ENCODE assay signal across 20 mouse cellular contexts in genomic region chr13:111903361-111903760, GRCm38 (mm10).
"Had no signal": no experiment of that assay in that cellular context is flagged by ENCODE, and none has a peak within 500 bp of the region (broad histone marks: within the 10 kb centered on the region; RNA-seq: fewer than 3 reads in every experiment).

No protein-coding gene starts in this region.

- H3K9ac ChIP-seq: kidney, embryonic 15.5 days; limb, embryonic 13.5 days; lung, embryonic 15.5 days; midbrain, embryonic 13.5 days; neural tube, embryonic 13.5 days had no signal

- H3K27me3 ChIP-seq: kidney, embryonic 15.5 days; lung, embryonic 15.5 days; midbrain, embryonic 13.5 days; neural tube, embryonic 13.5 days had no signal

- DNase-seq: kidney, adult 2 months; kidney, postnatal 14 days; kidney, postnatal 4 days; lung, adult 18-20 months; lung, postnatal 10 days; lung, postnatal 36 days; thymus, adult 2 months; thymus, postnatal 14 days; thymus, postnatal 4 days had no signal

- H3K36me3 ChIP-seq: kidney, embryonic 15.5 days; limb, embryonic 10.5 days; limb, embryonic 13.5 days; lung, embryonic 15.5 days; midbrain, embryonic 10.5 days; midbrain, embryonic 13.5 days; neural tube, embryonic 13.5 days had no signal

- H3K27ac ChIP-seq: kidney, embryonic 15.5 days; limb, embryonic 10.5 days; limb, embryonic 13.5 days; lung, embryonic 15.5 days; midbrain, embryonic 13.5 days; neural tube, embryonic 13.5 days; stomach, postnatal 0 days had no signal

- H3K4me2 ChIP-seq: kidney, embryonic 15.5 days; limb, embryonic 13.5 days; lung, embryonic 15.5 days; midbrain, embryonic 13.5 days; neural tube, embryonic 13.5 days had no signal

- H3K4me3 ChIP-seq: kidney, embryonic 15.5 days; limb, embryonic 10.5 days; limb, embryonic 13.5 days; lung, embryonic 15.5 days; megakaryocyte, embryonic 14.5 days; midbrain, embryonic 10.5 days; midbrain, embryonic 13.5 days; myocyte; neural tube, embryonic 13.5 days had no signal

- H3K9me3 ChIP-seq: kidney, embryonic 15.5 days; limb, embryonic 10.5 days; limb, embryonic 13.5 days; lung, embryonic 15.5 days; megakaryocyte, embryonic 14.5 days; midbrain, embryonic 10.5 days; midbrain, embryonic 13.5 days; neural tube, embryonic 13.5 days had no signal

- ATAC-seq: intestine, postnatal 0 days had no signal
